Mouse (Mus musculus) liver, postnatal 0 days (tissue): ENCODE results near the gene Icam2.

Source experiments
- CTCF ChIP-seq: sonication (generic); IDR thresholded peaks from 2 replicates; pipeline ENCODE4 v1.5.1; 2016; ENCODE audit warnings: antibody characterized with exemption, low read depth
- EP300 ChIP-seq: IDR thresholded peaks from 2 replicates; pipeline ENCODE4 v1.6.1; 2016; ENCODE audit warnings: antibody characterized with exemption, low read depth, mild to moderate bottlenecking

- TF ChIP-seq CTCF (no peak), EP300 (no peak)
These were observed 22.6 kb upstream of the Icam2 start for GRCm38 (mm10) chr11:106410507-106410906.
